Mouse (Mus musculus) lung, postnatal 0 days (tissue): ENCODE data around the gene Gm10974.

Experiments used
- CTCF ChIP-seq: IDR thresholded peaks from 2 replicates; pipeline ENCODE4 v1.5.1; 2016; ENCODE audit warnings: antibody characterized with exemption, mild to moderate bottlenecking
- EP300 ChIP-seq: IDR thresholded peaks from 2 replicates; pipeline ENCODE4 v1.6.1; 2016; ENCODE audit warnings: antibody characterized with exemption, mild to moderate bottlenecking, control low read depth

DNA sequence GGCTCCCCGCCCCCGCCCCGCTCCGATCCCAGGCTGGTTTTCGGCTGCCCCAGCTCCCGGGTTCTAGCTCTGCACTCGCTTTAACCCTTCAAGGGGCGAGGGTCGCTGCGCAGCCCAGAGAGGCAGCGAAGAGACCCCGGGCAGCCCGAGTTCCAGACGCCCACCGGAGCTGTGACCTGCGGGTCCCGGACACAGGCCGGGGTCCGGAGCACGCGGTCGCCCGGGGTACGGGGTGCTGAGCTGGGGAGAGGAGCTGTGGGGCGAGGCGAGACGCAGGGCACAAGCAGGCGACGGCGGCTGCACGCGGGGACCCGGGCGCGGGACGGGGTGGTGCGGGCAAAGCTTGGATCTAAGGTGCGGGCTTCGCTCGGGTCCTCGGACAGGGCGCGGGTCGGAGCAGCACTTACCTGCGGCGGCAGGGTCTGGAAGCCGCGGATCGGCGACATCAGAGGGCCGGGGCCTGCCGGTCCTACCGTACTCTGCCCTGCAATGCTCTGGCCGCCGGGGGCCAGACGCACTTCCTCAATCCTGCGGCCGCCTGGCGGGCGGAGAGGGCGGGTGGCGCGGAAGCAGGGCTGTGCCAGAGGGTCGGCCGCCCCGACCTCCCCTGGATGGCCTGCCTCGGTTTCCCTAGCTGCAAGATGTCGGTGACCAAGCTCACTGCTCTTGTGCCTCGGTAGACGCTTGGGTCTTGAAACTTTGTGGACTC lies 22.3 kb downstream of the Gm10974 start, which contains the start of gene Lrrk1:
- TF ChIP-seq CTCF (peak; percentile 72), EP300 (no peak)
